Mouse (Mus musculus) forebrain, embryonic 16.5 days (tissue): ENCODE measurements around the gene Trim66. TPM values are rescaled to one million over a fixed set of nuclear protein-coding genes. Genes with fewer than 3 reads are reported as not detected.

Source experiments
- ATAC-seq: fragments of 200-750 bp; cut with Nextera tagmentation; 2 replicates; pipeline ENCODE4 v1.8.0; 2017; ENCODE audit warnings: mild to moderate bottlenecking, moderate library complexity
- H3K27ac ChIP-seq: fragments of 300-500 bp; sonication (generic); 2 replicates; pipeline ENCODE4 v1.5.1; 2014; ENCODE audit warnings: low read length, control low read depth
- H3K27me3 ChIP-seq: fragments of 300-500 bp; sonication (generic); replicated peaks from 2 replicates; pipeline ENCODE4 v1.6.1; 2014; ENCODE audit warnings: low read length; ENCODE audit not compliant: control insufficient read depth, insufficient read depth
- H3K36me3 ChIP-seq: fragments of 300-500 bp; sonication (generic); 2 replicates; pipeline ENCODE4 v1.6.1; 2014; ENCODE audit not compliant: control insufficient read depth, insufficient read depth
- H3K4me1 ChIP-seq: fragments of 300-500 bp; sonication (generic); replicated peaks from 2 replicates; pipeline ENCODE4 v1.6.1; 2014; ENCODE audit warnings: low read length; ENCODE audit not compliant: control insufficient read depth, insufficient read depth
- H3K4me2 ChIP-seq: fragments of 300-500 bp; sonication (generic); 2 replicates; pipeline ENCODE4 v1.6.1; 2014; ENCODE audit warnings: mild to moderate bottlenecking, low read length, control low read depth
- H3K4me3 ChIP-seq: fragments of 300-500 bp; sonication (generic); replicated peaks from 2 replicates; pipeline ENCODE4 v1.5.1; 2014; ENCODE audit warnings: mild to moderate bottlenecking, low read length, control low read depth
- H3K9ac ChIP-seq: fragments of 300-500 bp; sonication (generic); replicated peaks from 2 replicates; pipeline ENCODE4 v1.6.1; 2014; ENCODE audit warnings: low read depth, low read length, control low read depth
- H3K9me3 ChIP-seq: fragments of 300-500 bp; sonication (generic); 2 replicates; pipeline ENCODE4 v1.6.1; 2016; ENCODE audit warnings: low read length; ENCODE audit not compliant: control insufficient read depth
- WGBS: fragments of 180-500 bp; shearing (Covaris S2); extraction: QIAGEN DNeasy Blood & Tissue Kit; methylation state at CpG from one replicate; pipeline ENCODE4 v1.1.7; 2014; 5-methylcytosine and 5-hydroxymethylcytosine counted together
- polyA plus RNA-seq: library from polyadenylated mRNA; unstranded; fragments of >200 nt; fragmentation: Nextera tagmentation; extraction: Ambion mirVana; gene quantifications from 2 replicates; pipeline ENCODE4 v1.2.1, GENCODE M21; 2015

Gene Trim66
- polyA plus RNA-seq, 1 experiment from 2014 or later: 0.57 TPM

DNA sequence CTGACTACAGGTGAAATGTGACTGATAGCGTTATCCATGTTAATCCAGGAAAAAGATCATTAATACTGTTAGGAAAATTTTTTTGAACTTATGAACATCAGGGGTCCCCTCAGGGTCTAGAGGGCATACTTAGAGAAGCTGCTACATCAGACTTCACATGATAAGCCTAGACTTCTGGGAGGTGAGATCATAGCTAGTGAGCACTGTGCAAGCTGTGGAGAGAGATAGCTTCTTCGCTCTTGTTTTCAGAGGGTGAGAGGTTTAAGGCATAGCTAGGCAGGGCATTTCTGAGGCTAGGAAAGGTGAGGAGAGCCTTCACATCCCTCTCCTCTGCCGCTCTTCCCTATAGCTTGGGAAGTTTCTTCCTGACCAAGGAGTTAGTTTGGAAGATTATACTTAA lies 3.9 kb upstream of the Trim66 start:
- no peak for ATAC-seq
- Histone ChIP-seq H3K27ac (no peak overlapping the region), H3K4me3 (no peak overlapping the region), H3K9me3 (no peaks in the 10 kb centered on the region), H3K4me1 (peaks cover 4% of the 10 kb centered on the region), H3K4me2 (no peak overlapping the region), H3K27me3 (no peaks in the 10 kb centered on the region), H3K36me3 (no peaks in the 10 kb centered on the region), H3K9ac (no peak overlapping the region)
- 94% methylated on average over 3 of the region's 3 CpGs for WGBS

DNA sequence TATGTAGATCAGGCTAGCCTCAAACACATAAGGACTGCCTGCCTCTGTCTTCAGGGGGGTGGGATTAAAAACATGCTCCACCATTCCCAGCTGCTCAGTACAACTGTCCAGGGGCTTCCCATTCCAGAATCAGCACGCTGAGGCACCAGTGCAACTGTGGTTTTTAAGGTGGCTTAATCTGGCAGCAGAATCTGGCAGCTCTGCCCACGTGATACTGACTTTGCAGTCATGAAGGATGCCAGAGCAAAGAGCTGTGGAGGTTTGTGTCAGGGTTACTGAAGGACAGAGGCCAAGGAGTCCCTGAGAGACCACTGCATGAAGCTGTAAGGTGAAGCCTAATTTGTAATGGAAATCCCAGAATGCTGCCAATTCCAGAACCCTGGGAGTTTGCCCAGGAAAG lies 2.9 kb upstream of the Trim66 start:
- ATAC-seq: no peak
- H3K27ac ChIP-seq: no peak overlapping the region
- H3K9me3 ChIP-seq: no peaks in the 10 kb centered on the region
- H3K36me3 ChIP-seq: no peaks in the 10 kb centered on the region
- peaks cover 4% of the 10 kb centered on the region for H3K4me1 ChIP-seq
- no peaks in the 10 kb centered on the region for H3K27me3 ChIP-seq
- no peak overlapping the region for H3K4me3 ChIP-seq
- WGBS: 77% methylated on average over 2 of the region's 2 CpGs
- no peak overlapping the region for H3K4me2 ChIP-seq
- no peak overlapping the region for H3K9ac ChIP-seq

DNA sequence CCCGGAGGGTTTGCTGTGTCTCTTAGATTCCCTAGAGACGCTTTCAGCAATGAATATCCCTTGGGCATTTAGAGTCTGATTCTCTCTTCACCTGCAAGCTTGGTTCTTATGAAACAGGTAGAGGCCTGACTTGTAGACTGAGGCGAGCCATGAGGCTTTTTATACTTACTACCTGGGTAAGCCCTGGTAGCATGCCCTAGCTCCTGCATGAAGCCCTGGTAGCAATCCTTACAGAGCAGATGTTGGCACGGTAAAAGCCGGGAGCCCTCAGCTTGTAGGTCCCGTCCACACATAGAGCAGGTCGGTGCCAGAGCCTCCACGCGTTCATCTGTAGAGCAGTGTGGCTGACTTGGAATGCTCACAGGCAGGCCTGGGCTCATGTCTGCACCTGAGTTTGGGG lies 362 bp downstream of the Trim66 start:
- Histone ChIP-seq H3K27ac (no peak overlapping the region), H3K4me1 (peaks cover 4% of the 10 kb centered on the region), H3K4me2 (no peak overlapping the region), H3K4me3 (no peak overlapping the region), H3K27me3 (no peaks in the 10 kb centered on the region), H3K9me3 (no peaks in the 10 kb centered on the region), H3K9ac (no peak overlapping the region), H3K36me3 (no peaks in the 10 kb centered on the region)
- WGBS: 32% methylated on average over 9 of the region's 9 CpGs
- ATAC-seq: no peak

DNA sequence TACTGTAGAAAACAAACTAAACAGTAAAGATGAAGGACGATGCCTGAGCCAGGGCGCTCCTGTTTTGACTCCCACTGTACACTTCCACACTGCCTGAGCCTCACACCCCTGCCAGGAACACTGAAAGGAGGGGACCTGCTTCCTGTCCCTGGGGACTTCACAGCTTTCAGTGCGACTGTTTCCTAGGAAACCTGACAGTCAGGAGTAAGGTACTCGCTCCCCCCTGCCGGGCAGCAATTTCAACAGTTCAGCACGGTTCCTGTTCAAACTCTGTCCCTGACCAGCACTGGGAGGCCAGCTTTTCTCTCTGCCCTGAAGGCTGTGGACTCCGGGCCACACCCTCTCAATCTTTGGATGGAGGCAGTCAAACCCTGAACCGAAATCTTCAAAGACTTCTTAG lies 815 bp downstream of the Trim66 start:
- 3% methylated on average over 8 of the region's 8 CpGs for WGBS
- H3K4me3 ChIP-seq: no peak overlapping the region
- no peak overlapping the region for H3K27ac ChIP-seq
- no peak overlapping the region for H3K9ac ChIP-seq
- no peaks in the 10 kb centered on the region for H3K27me3 ChIP-seq
- no peak overlapping the region for H3K4me2 ChIP-seq
- peaks cover 4% of the 10 kb centered on the region for H3K4me1 ChIP-seq
- no peaks in the 10 kb centered on the region for H3K9me3 ChIP-seq
- no peaks in the 10 kb centered on the region for H3K36me3 ChIP-seq
- ATAC-seq: peak; percentile 61

DNA sequence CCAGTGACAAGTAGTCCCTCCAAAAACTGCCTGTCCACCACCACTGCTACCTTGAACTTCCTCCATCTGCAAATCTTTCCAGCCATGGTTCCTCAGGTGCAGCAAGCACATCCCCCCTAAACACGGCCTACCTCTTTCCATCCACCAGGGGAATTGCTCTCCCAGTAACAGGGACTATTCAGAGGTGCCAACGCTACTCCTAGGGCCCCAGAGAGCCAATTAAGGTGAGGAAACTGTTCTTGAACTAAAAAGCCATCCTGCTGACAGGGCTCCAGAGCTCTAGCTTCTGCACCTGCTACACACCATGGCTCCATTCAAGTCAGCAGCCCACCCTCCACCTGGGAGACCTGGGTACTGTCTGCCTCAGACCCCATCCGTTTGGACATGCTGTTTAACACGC lies 10.4 kb downstream of the Trim66 start:
- WGBS: 33% methylated on average over 4 of the region's 4 CpGs

DNA sequence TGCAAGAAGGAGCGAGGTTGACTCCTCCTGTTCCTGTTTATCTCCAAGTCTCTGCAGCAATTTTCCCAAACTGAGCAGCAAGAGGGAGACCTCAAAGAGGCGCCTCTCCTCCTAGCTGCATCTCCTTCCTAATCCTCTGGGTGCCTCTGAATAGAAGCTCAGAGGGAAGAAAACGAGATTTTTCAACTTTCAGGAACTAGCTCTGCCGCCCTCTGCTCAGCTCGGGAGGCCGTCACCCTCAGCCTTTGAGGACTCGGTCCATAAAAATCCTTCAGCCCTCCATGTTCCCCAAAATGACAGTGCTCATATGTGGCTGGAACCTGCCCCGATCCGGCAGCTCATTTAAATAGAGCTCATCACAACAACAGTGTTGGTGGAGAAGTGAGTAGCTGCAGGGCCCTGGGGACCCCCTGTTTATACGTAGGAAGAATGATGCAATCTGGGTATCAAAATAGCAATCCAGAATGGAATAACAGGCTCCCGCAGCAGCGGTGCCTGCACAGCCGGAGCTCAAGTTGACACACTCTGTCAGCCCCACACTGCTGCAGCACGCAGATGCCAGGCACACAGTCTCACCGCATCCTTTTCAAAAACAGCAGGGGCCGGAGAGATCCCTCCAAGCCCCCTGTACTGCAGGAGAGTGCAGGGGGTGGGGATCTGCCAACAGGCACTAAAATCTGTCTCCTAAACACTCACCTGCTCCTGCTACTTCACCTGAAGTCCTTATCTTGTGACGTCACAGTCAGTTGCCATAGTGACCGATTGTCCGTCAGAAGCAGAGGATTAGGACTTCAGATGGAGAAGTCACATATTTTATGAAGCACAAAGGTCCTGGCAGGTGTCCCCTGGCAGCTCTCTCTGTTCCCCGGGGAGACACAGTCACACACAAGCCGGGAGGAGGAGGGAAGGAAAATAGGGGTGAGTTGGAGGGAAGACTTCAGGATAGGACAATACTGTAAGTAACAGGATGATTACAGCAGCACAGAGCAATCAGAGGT lies 14.3 kb downstream of the Trim66 start:
- Histone ChIP-seq H3K9me3 (no peaks in the 10 kb centered on the region), H3K36me3 (no peaks in the 10 kb centered on the region), H3K9ac (peak overlapping the region; percentile 48), H3K4me1 (peaks cover 13% of the 10 kb centered on the region), H3K27ac (no peak overlapping the region), H3K4me2 (peak overlapping the region; percentile 54), H3K27me3 (no peaks in the 10 kb centered on the region), H3K4me3 (peak overlapping the region; percentile 37)
- 7% methylated on average over 21 of the region's 21 CpGs for WGBS
- peak; percentile 89 for ATAC-seq

More for the DNA sequence above, 10.4 kb downstream of the Trim66 start:
- Histone ChIP-seq H3K36me3 (no peaks in the 10 kb centered on the region), H3K4me2 (no peak overlapping the region), H3K27me3 (no peaks in the 10 kb centered on the region), H3K27ac (no peak overlapping the region), H3K4me1 (peaks cover 13% of the 10 kb centered on the region), H3K9me3 (no peaks in the 10 kb centered on the region), H3K4me3 (no peak overlapping the region), H3K9ac (no peak overlapping the region)
- ATAC-seq: no peak

DNA sequence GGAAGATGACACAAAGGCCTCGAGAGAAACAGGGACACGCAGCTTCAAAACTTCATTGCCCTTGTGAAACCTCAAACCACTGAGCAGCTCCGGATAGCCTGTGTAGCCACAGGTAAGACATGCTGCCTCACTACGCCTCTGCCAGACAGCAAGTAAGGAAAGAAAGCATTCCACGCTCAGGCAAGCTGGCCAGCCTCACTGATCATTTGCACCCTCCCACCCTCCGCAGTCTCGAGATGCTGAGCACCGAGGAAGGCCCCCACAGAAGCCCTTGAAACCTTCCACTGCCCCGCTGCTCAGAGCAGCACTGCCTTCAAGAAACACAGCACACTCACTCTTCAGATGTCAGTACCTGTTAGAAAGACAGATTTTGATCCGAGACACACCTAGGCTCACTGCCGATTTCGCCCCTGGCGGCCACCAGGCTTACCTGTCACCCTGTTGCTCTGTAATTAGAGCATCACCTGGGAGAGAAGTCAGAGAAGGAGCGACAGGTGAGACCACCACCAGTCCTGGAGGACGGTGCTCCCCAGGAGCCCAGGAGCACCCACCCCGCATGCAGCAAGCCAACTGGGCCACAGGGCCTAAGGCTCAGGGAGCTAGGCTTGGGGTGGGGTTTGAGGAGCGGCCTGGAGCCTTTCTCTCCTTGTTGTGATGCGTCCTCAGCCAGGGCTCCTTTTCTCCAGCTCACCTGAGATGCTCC lies 15.2 kb downstream of the Trim66 start:
- no peaks in the 10 kb centered on the region for H3K27me3 ChIP-seq
- no peaks in the 10 kb centered on the region for H3K36me3 ChIP-seq
- H3K4me1 ChIP-seq: peaks cover 13% of the 10 kb centered on the region
- ATAC-seq: peak; percentile 36
- whole genome bisulfite sequencing: 58% methylated on average over 17 of the region's 18 CpGs
- peak overlapping the region; percentile 54 for H3K4me2 ChIP-seq
- H3K27ac ChIP-seq: no peak overlapping the region
- H3K9ac ChIP-seq: no peak overlapping the region
- H3K4me3 ChIP-seq: no peak overlapping the region; the same call in 1 of the 2 replicates
- H3K9me3 ChIP-seq: no peaks in the 10 kb centered on the region

DNA sequence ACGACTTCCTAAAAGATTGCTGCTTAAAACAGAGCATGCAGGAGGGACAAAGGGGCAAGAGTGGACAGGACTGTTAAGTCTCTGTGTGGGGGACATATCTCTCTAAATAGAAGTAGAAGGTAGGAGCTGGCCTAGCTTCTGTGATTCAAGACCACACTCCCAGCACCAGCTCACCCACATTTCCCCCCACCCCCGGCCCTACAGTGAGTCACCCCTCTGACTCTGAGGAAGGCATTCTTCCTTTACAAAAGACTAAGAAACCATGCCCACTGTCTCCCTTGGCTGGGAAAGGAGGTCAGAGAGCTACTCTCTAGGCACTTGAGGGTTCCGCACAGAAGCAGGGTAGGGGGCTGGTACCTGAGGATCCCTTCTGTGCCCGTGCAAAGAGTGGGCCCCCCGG lies 23.7 kb downstream of the Trim66 start:
- Histone ChIP-seq H3K4me3 (no peak overlapping the region), H3K4me1 (no peaks in the 10 kb centered on the region), H3K4me2 (no peak overlapping the region), H3K27me3 (no peaks in the 10 kb centered on the region), H3K36me3 (no peaks in the 10 kb centered on the region), H3K27ac (no peak overlapping the region), H3K9ac (no peak overlapping the region), H3K9me3 (no peaks in the 10 kb centered on the region)
- ATAC-seq: no peak
- WGBS: 69% methylated on average over 5 of the region's 5 CpGs

DNA sequence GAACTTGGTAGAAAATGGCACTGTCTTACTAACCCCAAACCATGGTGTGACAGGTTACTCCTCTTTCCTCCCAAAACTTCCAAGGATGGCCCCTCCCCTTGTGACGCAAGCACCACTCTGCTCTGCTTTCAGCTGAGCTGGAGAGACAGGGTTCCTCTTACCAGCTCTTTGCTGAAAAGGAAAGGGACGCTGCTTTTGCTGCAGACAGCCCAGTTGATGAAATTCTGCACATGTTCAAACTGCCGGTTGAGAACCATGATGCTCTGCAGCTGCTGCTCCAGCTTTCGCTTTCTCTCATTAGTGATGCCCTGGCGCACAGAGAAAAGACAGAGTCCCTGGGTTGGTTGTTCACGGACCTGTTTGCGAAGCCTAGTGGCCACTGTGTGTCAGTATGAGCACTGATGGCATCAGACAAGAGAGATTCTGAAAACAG lies 27.2 kb downstream of the Trim66 start:
- no peaks in the 10 kb centered on the region for H3K36me3 ChIP-seq
- no peak overlapping the region for H3K27ac ChIP-seq
- no peaks in the 10 kb centered on the region for H3K27me3 ChIP-seq
- H3K9me3 ChIP-seq: no peaks in the 10 kb centered on the region
- H3K4me1 ChIP-seq: no peaks in the 10 kb centered on the region
- no peak overlapping the region for H3K4me3 ChIP-seq
- ATAC-seq: peak; percentile 61; the same call in 1 of the 2 replicates
- peak overlapping the region; percentile 19 for H3K4me2 ChIP-seq
- 18% methylated on average over 7 of the region's 7 CpGs for WGBS
- no peak overlapping the region for H3K9ac ChIP-seq
